Mouse (Mus musculus) testis, adult 2 months (tissue): ENCODE data around the gene Pnkd.

Source experiments
- CTCF ChIP-seq: fragments of 200-500 bp; IDR thresholded peaks from 2 replicates; pipeline ENCODE4 v1.5.1; 2012; ENCODE audit warnings: low read depth, mild to moderate bottlenecking, inconsistent platforms, low read length, moderate library complexity; ENCODE audit not compliant: control insufficient read depth, insufficient read depth, insufficient replicate concordance
- POLR2A ChIP-seq: fragments of 200-500 bp; IDR thresholded peaks from 2 replicates; pipeline ENCODE4 v1.6.1; 2012; ENCODE audit warnings: low read depth, mild to moderate bottlenecking, inconsistent platforms, low read length, moderate library complexity; ENCODE audit not compliant: control insufficient read depth

DNA sequence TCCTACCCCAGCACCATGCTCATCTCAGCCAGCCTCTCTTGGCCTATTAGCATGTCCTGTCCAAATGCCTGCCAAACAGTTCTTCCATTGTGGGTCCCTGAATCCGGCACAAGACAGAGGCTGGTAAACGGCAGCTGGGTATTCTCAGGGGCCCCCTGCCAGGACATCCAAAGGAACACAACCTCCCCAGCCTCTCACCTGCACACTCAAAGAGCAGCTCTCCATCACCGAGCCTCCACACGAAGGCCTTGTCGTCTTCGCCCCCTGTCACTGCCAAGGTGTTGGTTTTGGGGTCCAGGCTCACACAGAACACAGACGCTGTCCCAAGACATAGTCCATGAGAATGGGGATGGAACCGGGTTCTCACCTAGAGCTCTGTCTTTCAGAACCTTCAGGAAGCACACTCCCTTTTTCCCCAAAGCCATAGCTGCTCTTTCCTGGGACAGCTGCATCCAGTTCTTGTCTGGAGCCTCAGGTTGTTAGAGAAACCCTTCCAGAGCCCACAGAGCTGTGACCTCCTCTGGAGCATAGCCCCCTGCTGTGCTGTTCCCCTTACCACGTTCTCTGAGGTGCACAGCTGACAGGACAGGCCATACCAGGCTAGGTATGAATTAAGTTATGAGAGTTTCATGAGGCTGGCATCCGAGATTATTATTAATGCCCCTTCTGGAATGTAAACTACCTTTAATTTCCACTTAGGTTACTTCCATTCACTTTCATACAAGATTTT is 1.7 kb upstream of the Pnkd start:
- TF ChIP-seq CTCF (no peak), POLR2A (0 out of 2 replicates have a peak, but pooled peaks have one; percentile 2)
